Mouse (Mus musculus) hindbrain, embryonic 15.5 days (tissue): Measurements from ENCODE around the gene Troap. TPM values are rescaled to one million over a fixed set of nuclear protein-coding genes. Genes with fewer than 3 reads are reported as not detected.

Experiments used
- ATAC-seq: fragments of 200-750 bp; cut with Nextera tagmentation; 2 replicates; pipeline ENCODE4 v1.8.0; 2017; ENCODE audit warnings: low read depth, moderate number of reproducible peaks, moderate TSS enrichment; ENCODE audit not compliant: low FRiP score
- H3K27ac ChIP-seq: fragments of 300-500 bp; sonication (generic); replicated peaks from 2 replicates; pipeline ENCODE4 v1.5.1; 2015; ENCODE audit warnings: mild to moderate bottlenecking, inconsistent platforms
- H3K27me3 ChIP-seq: fragments of 300-500 bp; sonication (generic); 2 replicates; pipeline ENCODE4 v1.6.1; 2015; ENCODE audit warnings: control low read depth, inconsistent platforms
- H3K36me3 ChIP-seq: fragments of 300-500 bp; sonication (generic); 2 replicates; pipeline ENCODE4 v1.6.1; 2015; ENCODE audit warnings: control low read depth, inconsistent platforms
- H3K4me1 ChIP-seq: fragments of 300-500 bp; sonication (generic); replicated peaks from 2 replicates; pipeline ENCODE4 v1.6.1; 2015; ENCODE audit warnings: control low read depth, inconsistent platforms
- H3K4me2 ChIP-seq: fragments of 300-500 bp; sonication (generic); 2 replicates; pipeline ENCODE4 v1.6.1; 2015; ENCODE audit warnings: moderate library complexity, mild to moderate bottlenecking, inconsistent platforms
- H3K4me3 ChIP-seq: fragments of 300-500 bp; sonication (generic); 2 replicates; pipeline ENCODE4 v1.5.1; 2015; ENCODE audit warnings: mild to moderate bottlenecking, inconsistent platforms
- H3K9ac ChIP-seq: fragments of 300-500 bp; sonication (generic); 2 replicates; pipeline ENCODE4 v1.6.1; 2015; ENCODE audit warnings: inconsistent platforms
- H3K9me3 ChIP-seq: fragments of 300-500 bp; sonication (generic); 2 replicates; pipeline ENCODE4 v1.6.1; 2016; ENCODE audit warnings: control low read depth, inconsistent platforms
- WGBS: fragments of 180-500 bp; shearing (Covaris S2); methylation state at CpG from one replicate; pipeline ENCODE4 v1.1.7; 2015; 5-methylcytosine and 5-hydroxymethylcytosine counted together
- polyA plus RNA-seq: library from polyadenylated mRNA; unstranded; fragments of >200 nt; fragmentation: Nextera tagmentation; extraction: Ambion mirVana; gene quantifications from 2 replicates; pipeline ENCODE4 v1.2.1, GENCODE M21; 2015

The Troap gene
- polyA plus RNA-seq, 1 experiment from 2014 or later: 8.5 TPM

- H3K4me1 ChIP-seq: peaks cover 17% of the 10 kb centered on the region
- no peak overlapping the region for H3K4me3 ChIP-seq
- WGBS: 82% methylated on average over 15 of the region's 15 CpGs
- no peak for ATAC-seq
- H3K9ac ChIP-seq: no peak overlapping the region
- no peaks in the 10 kb centered on the region for H3K36me3 ChIP-seq
- H3K27me3 ChIP-seq: no peaks in the 10 kb centered on the region; the same call in 1 of the 2 replicates
- H3K4me2 ChIP-seq: no peak overlapping the region
- no peaks in the 10 kb centered on the region for H3K9me3 ChIP-seq
- H3K27ac ChIP-seq: no peak overlapping the region
Observed at GRCm38 (mm10) chr15:99078181-99078910, 4.0 kb downstream of the Troap start.

GRCm38 (mm10) chr15:99079804-99080203, 5.4 kb downstream of the Troap start:
- Histone ChIP-seq H3K4me3 (no peak overlapping the region), H3K9me3 (no peaks in the 10 kb centered on the region), H3K36me3 (no peaks in the 10 kb centered on the region), H3K4me2 (no peak overlapping the region), H3K27me3 (peaks cover 13% of the 10 kb centered on the region), H3K9ac (no peak overlapping the region), H3K4me1 (peaks cover 10% of the 10 kb centered on the region), H3K27ac (no peak overlapping the region)
- ATAC-seq: no peak
- WGBS: 90% methylated on average over 3 of the region's 3 CpGs

DNA sequence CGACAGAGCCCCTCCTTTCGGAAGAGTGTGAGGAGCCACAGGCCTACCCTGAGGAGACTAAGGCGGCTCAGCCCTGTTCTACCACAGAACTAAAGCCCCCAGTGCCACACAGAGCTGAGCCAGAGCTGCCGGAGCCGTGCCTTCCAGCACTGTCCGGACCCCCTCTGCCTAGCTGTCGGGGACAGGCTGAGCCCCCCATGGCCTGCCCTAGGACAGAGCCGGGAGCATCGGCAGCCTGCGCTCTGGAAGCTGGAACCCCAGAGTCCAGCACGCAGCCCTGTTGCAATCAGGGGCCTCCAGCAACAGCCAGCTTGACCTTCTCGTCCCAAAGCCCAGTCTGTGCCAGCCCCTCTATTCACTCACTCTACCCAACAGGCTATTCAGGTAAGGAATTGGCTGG, 7.9 kb downstream of the Troap start:
- H3K36me3 ChIP-seq: no peaks in the 10 kb centered on the region
- H3K4me1 ChIP-seq: no peaks in the 10 kb centered on the region
- no peak overlapping the region for H3K4me3 ChIP-seq
- H3K27ac ChIP-seq: no peak overlapping the region
- peaks cover 38% of the 10 kb centered on the region for H3K27me3 ChIP-seq
- H3K9me3 ChIP-seq: no peaks in the 10 kb centered on the region
- H3K9ac ChIP-seq: no peak overlapping the region
- 94% methylated on average over 12 of the region's 12 CpGs for WGBS
- ATAC-seq: no peak
- H3K4me2 ChIP-seq: no peak overlapping the region

DNA sequence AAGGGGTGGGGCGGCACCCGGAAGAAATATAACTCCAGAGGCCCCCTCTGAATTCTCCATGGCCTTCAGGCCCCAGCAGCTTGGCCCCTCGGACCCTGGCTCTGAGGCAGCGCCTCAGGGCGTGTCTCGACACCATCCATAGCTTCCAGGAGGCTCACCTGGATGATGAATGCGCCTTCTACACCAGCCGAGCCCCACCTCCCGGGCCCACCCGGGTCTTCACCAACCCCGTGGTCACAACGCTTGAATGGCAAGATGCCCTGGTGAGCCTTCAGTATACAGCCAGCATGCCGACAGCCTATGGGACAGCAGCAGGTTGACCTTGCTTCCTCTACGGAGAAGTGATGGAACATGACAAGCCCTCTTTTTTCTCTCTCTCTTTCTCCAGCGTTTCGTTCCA, 8.5 kb downstream of the Troap start:
- Histone ChIP-seq H3K4me2 (no peak overlapping the region), H3K36me3 (no peaks in the 10 kb centered on the region), H3K27ac (no peak overlapping the region), H3K4me3 (no peak overlapping the region), H3K27me3 (peaks cover 43% of the 10 kb centered on the region), H3K9ac (no peak overlapping the region), H3K9me3 (no peaks in the 10 kb centered on the region), H3K4me1 (no peaks in the 10 kb centered on the region)
- ATAC-seq: no peak
- WGBS: 89% methylated on average over 16 of the region's 16 CpGs

- Histone ChIP-seq H3K9ac (no peak overlapping the region), H3K4me3 (no peak overlapping the region), H3K4me2 (no peak overlapping the region), H3K36me3 (no peaks in the 10 kb centered on the region), H3K27ac (no peak overlapping the region), H3K4me1 (peaks cover 3% of the 10 kb centered on the region; the same call in 1 of the 2 replicates), H3K9me3 (no peaks in the 10 kb centered on the region), H3K27me3 (peaks cover 47% of the 10 kb centered on the region)
- no peak for ATAC-seq
- 71% methylated on average over 9 of the region's 9 CpGs for WGBS
Observed at GRCm38 (mm10) chr15:99083258-99083657, 8.9 kb downstream of the Troap start.

- no peak for ATAC-seq
Observed at GRCm38 (mm10) chr15:99083867-99084557, 9.6 kb downstream of the Troap start.

GRCm38 (mm10) chr15:99084618-99085017, 10.2 kb downstream of the Troap start:
- H3K9ac ChIP-seq: no peak overlapping the region
- WGBS: 12% methylated on average over 19 of the region's 19 CpGs
- H3K27ac ChIP-seq: no peak overlapping the region
- ATAC-seq: no peak
- H3K27me3 ChIP-seq: peaks cover 60% of the 10 kb centered on the region
- H3K4me2 ChIP-seq: no peak overlapping the region
- no peaks in the 10 kb centered on the region for H3K9me3 ChIP-seq
- H3K4me1 ChIP-seq: peaks cover 6% of the 10 kb centered on the region; the same call in 1 of the 2 replicates
- H3K4me3 ChIP-seq: no peak overlapping the region
- H3K36me3 ChIP-seq: no peaks in the 10 kb centered on the region

More at GRCm38 (mm10) chr15:99083867-99084557, 9.6 kb downstream of the Troap start:
- Histone ChIP-seq H3K9me3 (no peaks in the 10 kb centered on the region), H3K27me3 (peaks cover 54% of the 10 kb centered on the region), H3K36me3 (no peaks in the 10 kb centered on the region), H3K9ac (no peak overlapping the region), H3K4me3 (no peak overlapping the region), H3K4me2 (no peak overlapping the region), H3K27ac (no peak overlapping the region), H3K4me1 (peaks cover 6% of the 10 kb centered on the region; the same call in 1 of the 2 replicates)
- WGBS: 10% methylated on average over 11 of the region's 11 CpGs

- Histone ChIP-seq H3K9me3 (no peaks in the 10 kb centered on the region), H3K4me1 (peaks cover 10% of the 10 kb centered on the region; the same call in 1 of the 2 replicates), H3K27me3 (peaks cover 65% of the 10 kb centered on the region), H3K36me3 (no peaks in the 10 kb centered on the region), H3K4me3 (no peak overlapping the region), H3K27ac (no peak overlapping the region), H3K9ac (no peak overlapping the region), H3K4me2 (no peak overlapping the region)
- WGBS: 78% methylated on average over 4 of the region's 4 CpGs
- no peak for ATAC-seq
Observed at GRCm38 (mm10) chr15:99085997-99086396, 11.6 kb downstream of the Troap start.

DNA sequence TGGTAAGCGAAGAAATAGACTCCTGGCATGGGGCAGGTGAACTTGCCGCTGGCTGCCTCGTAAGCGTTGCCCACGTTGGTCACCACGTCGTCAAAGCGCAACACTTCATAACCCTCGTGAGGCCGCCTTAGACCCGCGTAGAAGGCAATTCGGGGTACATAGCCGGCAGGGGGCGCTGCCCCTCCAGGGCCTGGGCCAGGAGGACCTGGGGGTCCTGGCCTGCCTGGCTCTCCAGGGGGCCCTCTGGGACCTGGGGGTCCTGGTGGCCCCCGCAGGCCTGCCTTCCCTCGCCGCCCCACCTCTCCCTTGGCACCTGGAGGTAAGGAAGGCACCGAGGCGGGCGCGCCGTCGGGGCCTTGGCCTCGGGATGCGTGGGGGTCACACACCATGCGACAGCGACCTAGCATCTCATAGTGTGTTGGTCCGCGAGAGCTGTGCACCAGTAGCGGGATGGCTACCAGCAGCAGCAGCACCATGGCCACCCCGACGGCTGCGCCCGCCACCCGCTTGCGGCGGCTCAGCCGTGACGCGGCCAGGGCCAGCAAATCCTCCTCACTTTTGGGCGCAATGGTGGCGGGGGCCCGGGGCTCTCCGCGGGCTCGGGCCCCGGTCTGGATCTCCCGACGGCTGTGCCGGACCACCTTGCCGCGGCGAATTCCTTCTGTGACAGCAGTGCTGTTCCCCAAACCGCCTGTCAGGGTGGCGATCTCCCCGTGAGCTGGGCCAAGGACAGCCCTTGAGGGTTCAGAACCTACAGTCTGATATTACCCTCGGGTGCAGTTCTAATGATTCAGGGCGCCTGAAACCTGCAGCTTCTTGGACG, 13.1 kb downstream of the Troap start, which contains the start of gene C1ql4:
Gene C1ql4 (minus strand): TSS at position 565 of the 823 bp plus-strand sequence.
- WGBS: 5% methylated on average over 60 of the region's 60 CpGs
- ATAC-seq: no peak
- peaks cover 10% of the 10 kb centered on the region; the same call in 1 of the 2 replicates for H3K4me1 ChIP-seq
- no peaks in the 10 kb centered on the region for H3K36me3 ChIP-seq
- H3K4me2 ChIP-seq: peak within 1 kb of the TSS; percentile 42
- H3K4me3 ChIP-seq: peak within 1 kb of the TSS; percentile 25
- H3K27ac ChIP-seq: no peak within 1 kb of the TSS
- no peaks in the 10 kb centered on the region for H3K9me3 ChIP-seq
- no peak within 1 kb of the TSS for H3K9ac ChIP-seq
- H3K27me3 ChIP-seq: peaks cover 65% of the 10 kb centered on the region

GRCm38 (mm10) chr15:99088292-99088691, 13.9 kb downstream of the Troap start:
- Histone ChIP-seq H3K9me3 (no peaks in the 10 kb centered on the region), H3K4me3 (peak overlapping the region; percentile 25), H3K36me3 (no peaks in the 10 kb centered on the region), H3K27ac (no peak overlapping the region), H3K9ac (no peak overlapping the region), H3K4me1 (peaks cover 13% of the 10 kb centered on the region; the same call in 1 of the 2 replicates), H3K27me3 (peaks cover 65% of the 10 kb centered on the region), H3K4me2 (peak overlapping the region; percentile 42)
- WGBS: 0% methylated on average over 23 of the region's 27 CpGs
- ATAC-seq: peak; percentile 61

- Histone ChIP-seq H3K4me3 (no peak overlapping the region), H3K4me1 (peaks cover 20% of the 10 kb centered on the region), H3K27ac (no peak overlapping the region), H3K27me3 (peaks cover 58% of the 10 kb centered on the region), H3K36me3 (no peaks in the 10 kb centered on the region), H3K4me2 (peak overlapping the region; percentile 5; the same call in 1 of the 2 replicates), H3K9me3 (no peaks in the 10 kb centered on the region), H3K9ac (no peak overlapping the region)
- ATAC-seq: no peak
- 13% methylated on average over 14 of the region's 14 CpGs for WGBS
Observed at GRCm38 (mm10) chr15:99089069-99089468, 14.7 kb downstream of the Troap start.
